Mouse (Mus musculus) kidney, adult 2 months (tissue): Measurements from ENCODE around the gene Vmn1r155. TPM values are rescaled to one million over a fixed set of nuclear protein-coding genes. Genes with fewer than 3 reads are reported as not detected.
"Not testable (repeated sequence)": the region's sequence is repeated elsewhere in the genome, so short reads cannot be mapped to it uniquely, and the experiment has no call there.

ENCODE experiments used
- DNase-seq: peaks from one replicate; pipeline ENCODE4 v3.0.0; 2021
- H3K27ac ChIP-seq: fragments of 200-500 bp; 2 replicates; pipeline ENCODE4 v1.5.1; 2012; ENCODE audit warnings: low read depth, low read length, control low read depth, inconsistent platforms; ENCODE audit not compliant: insufficient read depth
- H3K27me3 ChIP-seq: fragments of 200-500 bp; replicated peaks from 2 replicates; pipeline ENCODE4 v1.6.1; 2012; ENCODE audit warnings: mild to moderate bottlenecking, moderate library complexity, low read length, inconsistent platforms; ENCODE audit not compliant: control insufficient read depth, insufficient read depth
- H3K36me3 ChIP-seq: fragments of 200-500 bp; 2 replicates; pipeline ENCODE4 v1.6.1; 2012; ENCODE audit warnings: mild to moderate bottlenecking, moderate library complexity, low read length, inconsistent platforms; ENCODE audit not compliant: control insufficient read depth, insufficient read depth
- H3K4me1 ChIP-seq: fragments of 200-500 bp; 2 replicates; pipeline ENCODE4 v1.6.1; 2011; ENCODE audit warnings: low read length; ENCODE audit not compliant: control insufficient read depth, insufficient read depth
- H3K4me3 ChIP-seq: fragments of 200-500 bp; 2 replicates; pipeline ENCODE4 v1.5.1; 2011; ENCODE audit warnings: mild to moderate bottlenecking, low read depth, low read length, control low read depth; ENCODE audit not compliant: insufficient read depth
- WGBS: fragments of 180-500 bp; shearing (Covaris S2); methylation state at CpG from one replicate; pipeline ENCODE4 v1.1.7; 2018; 5-methylcytosine and 5-hydroxymethylcytosine counted together
- polyA plus RNA-seq: library from polyadenylated mRNA; depleted of rRNA; stranded (reverse); fragments of >200 nt; gene quantifications from 2 replicates; pipeline ENCODE4 v1.2.3, GENCODE M21; 2012; rRNA removed

Gene Vmn1r155
- not detected in 2 replicates for polyA plus RNA-seq

- not testable (repeated sequence) for DNase-seq, H3K27ac ChIP-seq, H3K27me3 ChIP-seq, H3K36me3 ChIP-seq, H3K4me3 ChIP-seq, H3K4me1 ChIP-seq
- WGBS = no CpG with 5 or more reads among the region's 3 CpGs
Measured at GRCm38 (mm10) chr7:22657718-22658117, at the start of gene Vmn1r155. TSS of gene Vmn1r155 (plus strand) at chr7:22658018.

DNA sequence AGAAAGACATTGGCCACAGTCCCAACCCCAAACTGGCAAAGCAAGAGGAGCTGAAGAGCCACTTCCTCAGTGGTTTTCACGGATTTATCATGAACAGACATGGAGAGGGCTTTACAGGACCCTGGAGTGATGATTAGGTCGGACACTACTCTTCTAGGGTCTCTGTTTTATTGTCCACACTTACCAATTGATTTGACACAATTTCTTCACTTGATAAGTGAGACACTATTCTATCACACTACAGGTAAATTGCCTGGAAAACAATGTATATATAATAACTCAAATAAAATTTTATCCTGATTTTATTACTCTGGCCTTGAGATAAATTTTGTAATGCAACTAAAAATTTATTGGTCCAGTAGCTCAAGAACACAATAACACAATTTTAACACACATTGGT is 34.4 kb downstream of the Vmn1r155 start, which contains the start of gene Gm8693:
TSS of gene Gm8693 (minus strand) at position 101 of the 400 bp plus-strand sequence.
- not testable (repeated sequence) for H3K4me3 ChIP-seq, H3K4me1 ChIP-seq, H3K27me3 ChIP-seq, H3K36me3 ChIP-seq, DNase-seq, H3K27ac ChIP-seq
- WGBS = no CpG with 5 or more reads among the region's 2 CpGs

Other genes with a start within 250 kb of the Vmn1r155 start
- not detected in 2 replicates for gene Vmn1r148, start 244.4 kb upstream of the Vmn1r155 start, polyA plus RNA-seq
- gene Vmn1r149, start 219.8 kb upstream of the Vmn1r155 start, polyA plus RNA-seq = not detected in 2 replicates
- gene Gm10665, start 193.9 kb upstream of the Vmn1r155 start, polyA plus RNA-seq = not detected in 2 replicates
- gene Vmn1r151, start 158.3 kb upstream of the Vmn1r155 start, polyA plus RNA-seq = not detected in 2 replicates
- gene Vmn1r152, start 135.1 kb upstream of the Vmn1r155 start, polyA plus RNA-seq = not detected in 2 replicates
- gene Gm8677, start 123.1 kb upstream of the Vmn1r155 start, polyA plus RNA-seq = not detected in 2 replicates
- gene Gm4201, start 92.7 kb upstream of the Vmn1r155 start, polyA plus RNA-seq = not detected in 2 replicates
- not detected in 2 replicates for gene Gm4565, start 69.9 kb upstream of the Vmn1r155 start, polyA plus RNA-seq
- not detected in 2 replicates for gene Gm8693, start 34.3 kb downstream of the Vmn1r155 start, polyA plus RNA-seq
- gene Gm4567, start 61.7 kb downstream of the Vmn1r155 start, polyA plus RNA-seq = not detected in 2 replicates
- not detected in 2 replicates for gene Vmn1r157, start 103.7 kb downstream of the Vmn1r155 start, polyA plus RNA-seq
- not detected in 2 replicates for gene Vmn1r158, start 132.8 kb downstream of the Vmn1r155 start, polyA plus RNA-seq
- not detected in 2 replicates for gene Vmn1r159, start 185.6 kb downstream of the Vmn1r155 start, polyA plus RNA-seq
- gene Vmn1r160, start 213.2 kb downstream of the Vmn1r155 start, polyA plus RNA-seq = not detected in 2 replicates